Mouse (Mus musculus) forebrain, embryonic 12.5 days (tissue): ENCODE measurements around the gene Btla. TPM values are rescaled to one million over a fixed set of nuclear protein-coding genes. Genes with fewer than 3 reads are reported as not detected.

Source experiments
- ATAC-seq: fragments of 200-750 bp; cut with Nextera tagmentation; 2 replicates; pipeline ENCODE4 v1.8.0; 2017; ENCODE audit warnings: moderate TSS enrichment; ENCODE audit not compliant: low FRiP score
- H3K27ac ChIP-seq: fragments of 300-500 bp; sonication (generic); 2 replicates; pipeline ENCODE4 v1.5.1; 2016; ENCODE audit warnings: mild to moderate bottlenecking
- H3K27me3 ChIP-seq: fragments of 300-500 bp; sonication (generic); 2 replicates; pipeline ENCODE4 v1.6.1; 2016; ENCODE audit warnings: mild to moderate bottlenecking
- H3K36me3 ChIP-seq: fragments of 300-500 bp; sonication (generic); replicated peaks from 2 replicates; pipeline ENCODE4 v1.6.1; 2016; ENCODE audit warnings: mild to moderate bottlenecking
- H3K4me1 ChIP-seq: fragments of 300-500 bp; sonication (generic); 2 replicates; pipeline ENCODE4 v1.6.1; 2016
- H3K4me2 ChIP-seq: fragments of 300-500 bp; sonication (generic); 2 replicates; pipeline ENCODE4 v1.6.1; 2016; ENCODE audit warnings: mild to moderate bottlenecking, moderate library complexity
- H3K4me3 ChIP-seq: fragments of 300-500 bp; sonication (generic); replicated peaks from 2 replicates; pipeline ENCODE4 v1.5.1; 2016; ENCODE audit warnings: mild to moderate bottlenecking
- H3K9ac ChIP-seq: fragments of 300-500 bp; sonication (generic); 2 replicates; pipeline ENCODE4 v1.6.1; 2016; ENCODE audit warnings: mild to moderate bottlenecking
- H3K9me3 ChIP-seq: fragments of 300-500 bp; sonication (generic); 2 replicates; pipeline ENCODE4 v1.6.1; 2016
- WGBS: fragments of 180-500 bp; shearing (Covaris S2); methylation state at CpG from one replicate; pipeline ENCODE4 v1.1.7; 2016; 5-methylcytosine and 5-hydroxymethylcytosine counted together
- polyA plus RNA-seq: library from polyadenylated mRNA; unstranded; fragments of >200 nt; fragmentation: Nextera tagmentation; extraction: Ambion mirVana; gene quantifications from 2 replicates; pipeline ENCODE4 v1.2.1, GENCODE M21; 2016

Btla gene
- polyA plus RNA-seq, 1 experiment from 2014 or later, result 0.18 TPM

GRCm38 (mm10) chr16:45231296-45231695 is 7.2 kb downstream of the Btla start:
- H3K9me3 ChIP-seq, result no peaks in the 10 kb centered on the region
- no peak overlapping the region for H3K9ac ChIP-seq
- no peak overlapping the region for H3K27ac ChIP-seq
- WGBS, result 97% methylated on average over 1 of the region's 1 CpGs
- no peak for ATAC-seq
- no peaks in the 10 kb centered on the region for H3K36me3 ChIP-seq
- no peak overlapping the region for H3K4me2 ChIP-seq
- no peaks in the 10 kb centered on the region for H3K4me1 ChIP-seq
- H3K4me3 ChIP-seq, result no peak overlapping the region
- H3K27me3 ChIP-seq, result no peaks in the 10 kb centered on the region

- 68% methylated on average over 3 of the region's 3 CpGs for WGBS
- Histone ChIP-seq H3K4me1 (no peaks in the 10 kb centered on the region), H3K36me3 (no peaks in the 10 kb centered on the region), H3K9ac (no peak overlapping the region), H3K9me3 (no peaks in the 10 kb centered on the region), H3K27me3 (no peaks in the 10 kb centered on the region), H3K4me2 (no peak overlapping the region), H3K27ac (no peak overlapping the region), H3K4me3 (no peak overlapping the region)
- ATAC-seq, result no peak
These were observed 8.9 kb downstream of the Btla start for GRCm38 (mm10) chr16:45233007-45233406.

- no peak for ATAC-seq
- no peak overlapping the region for H3K27ac ChIP-seq
- 83% methylated on average over 1 of the region's 1 CpGs for WGBS
These were observed 18.6 kb downstream of the Btla start for GRCm38 (mm10) chr16:45242700-45243099.

GRCm38 (mm10) chr16:45244930-45245472 is 20.9 kb downstream of the Btla start:
- no peaks in the 10 kb centered on the region for H3K36me3 ChIP-seq
- no peak overlapping the region for H3K27ac ChIP-seq
- H3K4me2 ChIP-seq, result no peak overlapping the region
- ATAC-seq, result peak; percentile 60; the same call in 1 of the 2 replicates
- H3K4me3 ChIP-seq, result no peak overlapping the region
- no peaks in the 10 kb centered on the region for H3K9me3 ChIP-seq
- WGBS, result 13% methylated on average over 3 of the region's 3 CpGs
- H3K9ac ChIP-seq, result no peak overlapping the region
- H3K4me1 ChIP-seq, result peaks cover 3% of the 10 kb centered on the region; the same call in 1 of the 2 replicates
- H3K27me3 ChIP-seq, result no peaks in the 10 kb centered on the region

More at GRCm38 (mm10) chr16:45242700-45243099, 18.6 kb downstream of the Btla start:
- Histone ChIP-seq H3K36me3 (no peaks in the 10 kb centered on the region), H3K27me3 (no peaks in the 10 kb centered on the region), H3K4me1 (peaks cover 3% of the 10 kb centered on the region; the same call in 1 of the 2 replicates), H3K9ac (no peak overlapping the region), H3K4me3 (no peak overlapping the region), H3K9me3 (no peaks in the 10 kb centered on the region), H3K4me2 (no peak overlapping the region)

- Histone ChIP-seq H3K4me3 (no peak overlapping the region), H3K9me3 (no peaks in the 10 kb centered on the region), H3K4me2 (no peak overlapping the region), H3K4me1 (peaks cover 7% of the 10 kb centered on the region), H3K27ac (no peak overlapping the region), H3K27me3 (no peaks in the 10 kb centered on the region), H3K9ac (no peak overlapping the region), H3K36me3 (no peaks in the 10 kb centered on the region)
- WGBS, result 62% methylated on average over 2 of the region's 2 CpGs
- no peak for ATAC-seq
These were observed 25.6 kb downstream of the Btla start for GRCm38 (mm10) chr16:45249761-45250160.

GRCm38 (mm10) chr16:45250317-45250716 is 26.2 kb downstream of the Btla start:
- H3K36me3 ChIP-seq, result no peaks in the 10 kb centered on the region
- H3K4me1 ChIP-seq, result peaks cover 4% of the 10 kb centered on the region; the same call in 1 of the 2 replicates
- H3K4me3 ChIP-seq, result no peak overlapping the region
- no peak for ATAC-seq
- H3K4me2 ChIP-seq, result no peak overlapping the region
- H3K27ac ChIP-seq, result no peak overlapping the region
- no peaks in the 10 kb centered on the region for H3K9me3 ChIP-seq
- no peaks in the 10 kb centered on the region for H3K27me3 ChIP-seq
- no peak overlapping the region for H3K9ac ChIP-seq

GRCm38 (mm10) chr16:45251773-45252413 is 27.8 kb downstream of the Btla start:
- Histone ChIP-seq H3K4me3 (no peak overlapping the region), H3K36me3 (no peaks in the 10 kb centered on the region), H3K4me2 (no peak overlapping the region), H3K9me3 (no peaks in the 10 kb centered on the region), H3K9ac (no peak overlapping the region), H3K4me1 (peaks cover 4% of the 10 kb centered on the region; the same call in 1 of the 2 replicates), H3K27me3 (no peaks in the 10 kb centered on the region), H3K27ac (no peak overlapping the region)
- ATAC-seq, result no peak
- WGBS, result 87% methylated on average over 6 of the region's 6 CpGs

GRCm38 (mm10) chr16:45255183-45255861 is 31.2 kb downstream of the Btla start:
- WGBS, result 88% methylated on average over 7 of the region's 7 CpGs
- no peak overlapping the region for H3K27ac ChIP-seq
- H3K36me3 ChIP-seq, result no peaks in the 10 kb centered on the region
- no peaks in the 10 kb centered on the region for H3K27me3 ChIP-seq
- H3K9ac ChIP-seq, result no peak overlapping the region
- ATAC-seq, result no peak
- H3K4me3 ChIP-seq, result no peak overlapping the region
- H3K4me2 ChIP-seq, result no peak overlapping the region
- peaks cover 3% of the 10 kb centered on the region; the same call in 1 of the 2 replicates for H3K4me1 ChIP-seq
- no peaks in the 10 kb centered on the region for H3K9me3 ChIP-seq

- H3K9me3 ChIP-seq, result no peaks in the 10 kb centered on the region
- no peak overlapping the region for H3K4me2 ChIP-seq
- WGBS, result 87% methylated on average over 2 of the region's 2 CpGs
- H3K4me1 ChIP-seq, result no peaks in the 10 kb centered on the region
- no peak overlapping the region for H3K9ac ChIP-seq
- H3K4me3 ChIP-seq, result no peak overlapping the region
- H3K36me3 ChIP-seq, result no peaks in the 10 kb centered on the region
- no peak for ATAC-seq
- no peak overlapping the region for H3K27ac ChIP-seq
- H3K27me3 ChIP-seq, result no peaks in the 10 kb centered on the region
These were observed 32.8 kb downstream of the Btla start for GRCm38 (mm10) chr16:45256895-45257294.

GRCm38 (mm10) chr16:45257567-45257966 is 33.5 kb downstream of the Btla start:
- H3K27ac ChIP-seq, result no peak overlapping the region
- H3K36me3 ChIP-seq, result no peaks in the 10 kb centered on the region
- no peaks in the 10 kb centered on the region for H3K27me3 ChIP-seq
- H3K9me3 ChIP-seq, result no peaks in the 10 kb centered on the region
- WGBS, result 78% methylated on average over 1 of the region's 1 CpGs
- H3K4me2 ChIP-seq, result no peak overlapping the region
- H3K4me3 ChIP-seq, result no peak overlapping the region
- no peaks in the 10 kb centered on the region for H3K4me1 ChIP-seq
- H3K9ac ChIP-seq, result no peak overlapping the region
- ATAC-seq, result no peak

- H3K4me3 ChIP-seq, result no peak overlapping the region
- no peaks in the 10 kb centered on the region for H3K4me1 ChIP-seq
- H3K27ac ChIP-seq, result no peak overlapping the region
- ATAC-seq, result no peak
- H3K9ac ChIP-seq, result no peak overlapping the region
- no peak overlapping the region for H3K4me2 ChIP-seq
- H3K27me3 ChIP-seq, result no peaks in the 10 kb centered on the region
- H3K36me3 ChIP-seq, result no peaks in the 10 kb centered on the region
- no peaks in the 10 kb centered on the region for H3K9me3 ChIP-seq
- 83% methylated on average over 2 of the region's 2 CpGs for WGBS
These were observed 35.5 kb downstream of the Btla start for GRCm38 (mm10) chr16:45259663-45260062.

GRCm38 (mm10) chr16:45261321-45261720 is 37.2 kb downstream of the Btla start:
- Histone ChIP-seq H3K4me2 (no peak overlapping the region), H3K4me3 (no peak overlapping the region), H3K9me3 (no peaks in the 10 kb centered on the region), H3K36me3 (no peaks in the 10 kb centered on the region), H3K9ac (no peak overlapping the region), H3K27ac (no peak overlapping the region), H3K4me1 (no peaks in the 10 kb centered on the region), H3K27me3 (no peaks in the 10 kb centered on the region)
- 82% methylated on average over 2 of the region's 2 CpGs for WGBS
- no peak for ATAC-seq

- Histone ChIP-seq H3K4me1 (no peaks in the 10 kb centered on the region), H3K36me3 (no peaks in the 10 kb centered on the region), H3K27ac (no peak overlapping the region), H3K4me2 (no peak overlapping the region), H3K27me3 (no peaks in the 10 kb centered on the region), H3K9me3 (no peaks in the 10 kb centered on the region), H3K9ac (no peak overlapping the region), H3K4me3 (no peak overlapping the region)
- no peak for ATAC-seq
These were observed 37.9 kb downstream of the Btla start for GRCm38 (mm10) chr16:45262051-45262450.
